Mouse (Mus musculus) erythroid progenitor cell, adult 5-6 weeks (primary cell): Measurements from ENCODE around the gene Fam186b. TPM values are rescaled to one million over a fixed set of nuclear protein-coding genes. Genes with fewer than 3 reads are reported as not detected.

Experiments used
- ATAC-seq: replicated peaks from 2 replicates; pipeline ENCODE4 v1.8.0; 2016; ENCODE audit warnings: moderate number of reproducible peaks, mild to moderate bottlenecking, moderate TSS enrichment, inconsistent platforms; ENCODE audit not compliant: poor library complexity, low FRiP score, severe bottlenecking
- total RNA-seq, 2 experiments: library from RNA; stranded (forward) in 1 of 2; stranded (reverse) in 1 of 2; fragments of 150-400 nt in 1 of 2; fragments of 186-747, 209-891 nt in 1 of 2; gene quantifications; 2 replicates each; pipeline versions ENCODE4 v1.2.3 to v1.2.4; 2015 to 2017; ENCODE audit warnings: low replicate concordance in 2 of 2

Gene Fam186b
- total RNA-seq, 2 experiments from 2014 or later = not detected

DNA sequence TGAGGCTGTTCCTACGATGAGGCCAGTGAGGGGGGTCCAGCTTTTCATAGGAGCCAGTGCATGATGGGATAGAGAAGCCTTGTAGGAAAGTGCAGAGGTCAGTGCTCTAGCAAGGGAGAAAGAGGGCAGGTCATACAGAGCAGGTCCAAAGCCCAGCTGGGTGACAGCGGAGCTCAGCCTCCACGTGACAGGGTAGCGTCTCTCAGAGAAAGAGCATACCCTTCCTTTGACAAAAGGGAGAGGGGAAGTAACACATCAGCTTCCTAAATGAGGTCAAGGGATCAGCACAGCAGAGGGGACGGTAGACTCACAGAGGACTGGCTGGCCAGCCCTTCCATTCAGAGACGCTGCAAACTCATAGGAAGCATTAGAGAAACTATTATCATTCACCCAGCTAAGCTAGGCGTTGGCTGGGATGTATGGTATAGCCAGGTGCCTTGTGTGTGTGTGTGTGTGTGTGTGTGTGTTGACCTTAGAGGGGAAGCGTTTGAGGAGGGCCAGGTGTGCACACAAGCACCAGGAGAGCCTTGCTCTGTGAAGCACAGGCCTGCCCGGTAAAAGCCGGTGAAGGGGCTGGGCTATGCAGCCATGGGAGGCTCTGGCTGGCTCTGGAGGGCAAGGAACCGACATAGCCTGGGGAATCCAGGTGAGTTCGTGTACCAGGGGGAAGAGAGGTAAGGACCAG lies 61.2 kb downstream of the Fam186b start:
- no peak for ATAC-seq

GRCm38 (mm10) chr15:99233719-99234118 lies 62.0 kb downstream of the Fam186b start:
- ATAC-seq = no peak

DNA sequence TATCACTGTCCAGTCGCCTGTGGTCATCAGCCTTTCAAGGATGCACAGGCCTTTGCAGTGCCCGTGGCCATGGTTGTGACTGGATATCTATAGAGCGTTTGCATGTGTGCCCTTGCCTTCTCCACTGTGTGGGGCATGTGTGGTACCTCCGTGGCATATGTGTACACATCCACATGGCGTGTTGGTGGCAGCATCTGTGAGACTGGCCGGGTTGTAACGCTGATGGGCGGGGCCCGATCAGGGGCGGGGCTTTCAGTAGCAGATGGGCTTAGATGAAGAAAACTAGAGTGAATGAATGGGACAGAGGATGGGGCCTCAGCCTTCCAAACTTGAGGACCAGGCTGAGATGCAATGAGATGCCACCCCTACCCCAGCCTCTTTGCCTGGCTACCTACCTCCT lies 63.7 kb downstream of the Fam186b start:
- no peak for ATAC-seq

DNA sequence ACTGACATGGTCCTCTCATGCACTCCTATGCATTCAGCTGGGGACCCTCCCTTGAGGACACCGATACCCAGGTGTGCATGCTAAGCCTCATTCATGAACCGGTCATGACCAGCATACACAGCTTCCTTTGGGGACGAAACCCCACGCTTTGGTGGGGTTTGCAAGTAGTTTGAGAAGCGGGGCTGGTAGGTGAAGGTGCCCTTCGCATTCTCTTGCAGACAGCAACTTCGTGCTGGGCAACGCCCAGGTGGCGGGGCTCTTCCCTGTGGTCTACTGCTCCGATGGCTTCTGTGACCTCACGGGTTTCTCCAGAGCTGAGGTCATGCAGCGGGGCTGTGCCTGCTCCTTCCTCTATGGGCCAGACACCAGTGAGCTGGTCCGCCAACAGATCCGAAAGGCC lies 69.6 kb downstream of the Fam186b start:
- ATAC-seq = no peak

- ATAC-seq = no peak
Observed at GRCm38 (mm10) chr15:99225081-99225810, 70.4 kb downstream of the Fam186b start.

DNA sequence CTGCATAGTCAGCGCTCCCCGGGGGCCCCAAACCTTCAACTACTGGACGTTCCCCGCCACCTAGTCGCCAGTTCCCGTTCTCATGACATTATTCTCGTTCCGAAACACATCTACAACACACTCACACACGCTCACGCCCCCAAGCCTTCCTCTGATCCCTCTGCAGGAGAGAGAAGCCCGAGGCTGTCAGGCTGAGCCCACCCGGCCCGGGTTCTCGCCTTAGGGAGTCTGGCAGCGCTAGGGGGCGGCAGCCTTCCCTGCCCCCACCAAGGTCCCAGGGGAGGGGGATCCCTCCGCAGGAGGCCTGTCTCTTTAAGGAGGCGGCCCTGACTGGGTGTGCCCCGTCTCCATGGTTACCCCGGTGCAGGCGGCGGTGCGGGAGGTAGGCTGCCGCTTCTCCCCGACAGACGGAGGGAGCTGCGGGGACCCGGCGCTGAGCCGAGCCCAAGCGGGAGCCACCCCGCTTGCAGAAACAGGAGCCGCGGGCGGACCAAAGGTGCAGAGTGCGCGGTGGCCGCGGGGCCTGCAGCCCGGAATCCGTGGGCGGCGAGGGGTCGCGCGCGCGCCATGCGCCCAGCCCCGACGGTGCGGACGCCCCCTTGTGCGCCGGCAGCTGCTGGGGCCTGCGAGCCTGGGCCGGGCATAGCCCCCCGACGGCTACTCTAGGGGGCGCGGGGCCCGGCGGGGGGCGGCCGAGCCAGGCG lies 71.3 kb downstream of the Fam186b start, which contains the start of gene Kcnh3:
Gene Kcnh3, plus strand, starts transcription at position 654 of the 704 bp plus-strand sequence.
- ATAC-seq = no peak

DNA sequence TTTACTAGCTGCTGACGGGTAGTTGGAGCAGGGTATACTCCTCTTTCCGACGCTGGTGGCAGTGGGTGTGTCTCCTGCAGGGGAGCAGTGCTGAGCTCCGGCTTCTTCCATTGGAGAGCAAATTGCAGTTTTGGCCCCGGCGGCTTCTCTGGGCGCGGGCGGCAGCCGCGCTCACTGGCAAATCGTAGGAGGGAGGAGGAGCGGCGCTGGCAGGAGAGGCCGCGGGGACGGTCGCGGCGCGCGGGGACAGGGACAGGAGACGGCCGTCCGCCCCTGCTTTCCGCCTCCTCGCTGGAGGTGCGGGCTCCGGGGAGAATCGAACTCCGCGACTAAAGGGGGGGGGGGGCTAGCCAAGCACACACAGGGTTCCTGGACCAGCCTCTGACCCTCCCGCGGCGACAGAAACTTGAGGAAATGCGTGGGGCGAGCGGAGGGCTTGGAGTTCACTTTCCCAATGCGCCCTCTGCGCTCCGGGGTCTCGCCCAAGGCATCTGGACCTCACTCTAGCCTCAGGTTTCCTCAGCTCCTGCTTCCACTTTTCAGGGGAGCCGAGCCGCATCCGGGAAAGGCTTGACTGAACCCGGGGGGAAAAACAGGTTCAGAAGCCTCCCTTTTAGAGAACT lies 72.0 kb downstream of the Fam186b start:
- no peak for ATAC-seq

DNA sequence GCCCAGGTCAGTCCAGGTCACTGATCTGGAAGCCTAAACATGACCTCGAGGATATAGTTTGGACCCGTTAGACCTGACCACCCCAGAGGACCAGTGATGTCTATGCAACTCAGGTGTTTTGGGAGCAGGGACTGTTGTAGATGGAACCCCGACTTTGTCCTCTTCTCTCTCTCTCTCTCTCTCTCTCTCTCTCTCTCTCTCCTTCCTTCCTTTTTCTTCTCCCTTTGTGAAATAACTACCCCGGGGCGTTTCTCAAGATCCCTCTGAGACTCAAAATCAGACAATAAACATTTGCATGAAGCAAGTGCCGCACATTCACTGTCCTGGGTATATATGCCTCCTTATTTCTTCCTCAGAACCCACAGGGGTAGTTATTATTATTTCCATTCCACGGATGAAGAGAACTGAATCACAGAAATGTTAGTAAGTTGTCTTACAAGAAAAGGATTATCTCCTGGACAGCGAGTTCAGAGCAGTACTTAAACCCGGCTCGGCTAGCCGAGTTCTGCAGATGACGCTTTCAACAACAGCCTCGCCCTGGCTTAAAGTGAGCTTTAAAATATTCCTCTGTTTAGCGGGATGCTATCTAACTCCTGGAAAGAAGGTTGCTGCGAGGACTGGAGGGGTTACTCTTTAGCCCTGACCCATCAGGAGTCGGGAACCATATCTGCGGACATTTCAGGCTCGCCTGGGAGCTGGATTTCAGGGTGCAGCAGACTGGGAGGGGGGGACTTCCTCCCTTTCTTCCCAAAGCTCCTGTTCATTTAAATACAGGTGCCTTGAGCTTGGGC lies 72.7 kb downstream of the Fam186b start:
- no peak for ATAC-seq

DNA sequence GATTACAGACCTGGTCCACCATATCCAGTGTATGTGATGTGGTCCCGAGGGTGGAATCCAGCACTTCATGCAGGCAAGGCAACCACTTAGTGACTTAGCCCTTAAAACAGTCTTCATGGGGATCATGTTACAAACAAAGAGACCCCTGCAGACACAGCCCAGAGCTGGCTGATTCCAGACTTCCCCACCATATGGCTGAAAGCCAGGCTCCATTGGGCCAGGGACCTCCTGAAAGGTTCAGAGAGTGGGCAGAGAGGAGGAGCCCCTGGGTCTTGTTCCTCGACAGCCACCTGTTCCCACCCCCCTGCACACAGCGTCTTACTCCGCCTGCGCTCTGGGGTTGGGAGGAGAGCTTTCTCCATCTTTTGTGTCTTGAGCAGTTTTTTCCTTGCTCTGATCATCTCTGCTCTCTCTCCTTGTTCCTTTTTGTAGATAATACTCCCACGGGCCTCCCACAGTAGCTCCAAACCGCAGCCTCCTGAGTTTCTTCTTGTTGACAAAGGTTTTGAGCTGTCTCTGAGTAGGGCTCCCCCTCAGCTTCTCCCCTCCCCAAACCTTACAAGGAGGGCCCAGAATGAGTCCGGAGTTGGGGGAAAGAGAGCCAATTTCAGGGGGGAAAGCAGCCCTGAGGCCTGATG lies 74.3 kb downstream of the Fam186b start:
- no peak for ATAC-seq

Other genes with a start within 250 kb of the Fam186b start
- gene Prph, start 240.7 kb downstream of the Fam186b start, total RNA-seq (2015; ENCODE audit: low replicate concordance) = not detected in 2 replicates
- not detected in 2 replicates for gene Prph, start 240.7 kb downstream of the Fam186b start, total RNA-seq (2017; ENCODE audit: low replicate concordance)
- 152 and 157 TPM in 2 replicates for gene Troap, start 221.3 kb downstream of the Fam186b start, total RNA-seq (2015; ENCODE audit: low replicate concordance)
- gene Troap, start 221.3 kb downstream of the Fam186b start, total RNA-seq (2017; ENCODE audit: low replicate concordance) = 126 and 180 TPM in 2 replicates
- gene C1ql4, start 208.1 kb downstream of the Fam186b start, total RNA-seq (2015; ENCODE audit: low replicate concordance) = not detected in 2 replicates
- not detected in 2 replicates for gene C1ql4, start 208.1 kb downstream of the Fam186b start, total RNA-seq (2017; ENCODE audit: low replicate concordance)
- not detected in 2 replicates for gene Dnajc22, start 202.7 kb downstream of the Fam186b start, total RNA-seq (2015; ENCODE audit: low replicate concordance)
- not detected in 2 replicates for gene Dnajc22, start 202.7 kb downstream of the Fam186b start, total RNA-seq (2017; ENCODE audit: low replicate concordance)
- not detected in 2 replicates for gene Spats2, start 170.0 kb downstream of the Fam186b start, total RNA-seq (2015; ENCODE audit: low replicate concordance)
- gene Spats2, start 170.0 kb downstream of the Fam186b start, total RNA-seq (2017; ENCODE audit: low replicate concordance) = 0.51 TPM in 1 of 2 replicates, not detected in the other
- gene Kcnh3, start 71.0 kb downstream of the Fam186b start, total RNA-seq (2015; ENCODE audit: low replicate concordance) = not detected in 2 replicates
- gene Kcnh3, start 71.0 kb downstream of the Fam186b start, total RNA-seq (2017; ENCODE audit: low replicate concordance) = not detected in 2 replicates
- gene Mcrs1, start 43.9 kb downstream of the Fam186b start, total RNA-seq (2015; ENCODE audit: low replicate concordance) = 18.4 and 26.4 TPM in 2 replicates
- 13.4 and 15.5 TPM in 2 replicates for gene Mcrs1, start 43.9 kb downstream of the Fam186b start, total RNA-seq (2017; ENCODE audit: low replicate concordance)
- gene Prpf40b, start 801 bp downstream of the Fam186b start, total RNA-seq (2015; ENCODE audit: low replicate concordance) = 4.0 TPM in 1 of 2 replicates, not detected in the other
- 1.0 TPM in 1 of 2 replicates, not detected in the other for gene Prpf40b, start 801 bp downstream of the Fam186b start, total RNA-seq (2017; ENCODE audit: low replicate concordance)
- 3.6 and 5.0 TPM in 2 replicates for gene Fmnl3, start 74.6 kb upstream of the Fam186b start, total RNA-seq (2015; ENCODE audit: low replicate concordance)
- 1.5 and 2.7 TPM in 2 replicates for gene Fmnl3, start 74.6 kb upstream of the Fam186b start, total RNA-seq (2017; ENCODE audit: low replicate concordance)
- 179 and 219 TPM in 2 replicates for gene Tmbim6, start 97.0 kb upstream of the Fam186b start, total RNA-seq (2015; ENCODE audit: low replicate concordance)
- 95.3 and 151 TPM in 2 replicates for gene Tmbim6, start 97.0 kb upstream of the Fam186b start, total RNA-seq (2017; ENCODE audit: low replicate concordance)
- 0.84 TPM in 1 of 2 replicates, not detected in the other for gene Nckap5l, start 161.9 kb upstream of the Fam186b start, total RNA-seq (2015; ENCODE audit: low replicate concordance)
- not detected in 2 replicates for gene Nckap5l, start 161.9 kb upstream of the Fam186b start, total RNA-seq (2017; ENCODE audit: low replicate concordance)
- gene Bcdin3d, start 178.8 kb upstream of the Fam186b start, total RNA-seq (2015; ENCODE audit: low replicate concordance) = 1.3 and 1.4 TPM in 2 replicates
- gene Bcdin3d, start 178.8 kb upstream of the Fam186b start, total RNA-seq (2017; ENCODE audit: low replicate concordance) = 0.51 and 1.3 TPM in 2 replicates
- not detected in 2 replicates for gene Faim2, start 232.3 kb upstream of the Fam186b start, total RNA-seq (2015; ENCODE audit: low replicate concordance)
- 0.38 TPM in 1 of 2 replicates, not detected in the other for gene Faim2, start 232.3 kb upstream of the Fam186b start, total RNA-seq (2017; ENCODE audit: low replicate concordance)